Mouse (Mus musculus) thymus, postnatal 4 days (tissue): ENCODE results near the gene Pnpt1.

Experiments
- DNase-seq: peaks from one replicate; pipeline ENCODE4 v3.0.0; 2021

Pnpt1 gene

DNA sequence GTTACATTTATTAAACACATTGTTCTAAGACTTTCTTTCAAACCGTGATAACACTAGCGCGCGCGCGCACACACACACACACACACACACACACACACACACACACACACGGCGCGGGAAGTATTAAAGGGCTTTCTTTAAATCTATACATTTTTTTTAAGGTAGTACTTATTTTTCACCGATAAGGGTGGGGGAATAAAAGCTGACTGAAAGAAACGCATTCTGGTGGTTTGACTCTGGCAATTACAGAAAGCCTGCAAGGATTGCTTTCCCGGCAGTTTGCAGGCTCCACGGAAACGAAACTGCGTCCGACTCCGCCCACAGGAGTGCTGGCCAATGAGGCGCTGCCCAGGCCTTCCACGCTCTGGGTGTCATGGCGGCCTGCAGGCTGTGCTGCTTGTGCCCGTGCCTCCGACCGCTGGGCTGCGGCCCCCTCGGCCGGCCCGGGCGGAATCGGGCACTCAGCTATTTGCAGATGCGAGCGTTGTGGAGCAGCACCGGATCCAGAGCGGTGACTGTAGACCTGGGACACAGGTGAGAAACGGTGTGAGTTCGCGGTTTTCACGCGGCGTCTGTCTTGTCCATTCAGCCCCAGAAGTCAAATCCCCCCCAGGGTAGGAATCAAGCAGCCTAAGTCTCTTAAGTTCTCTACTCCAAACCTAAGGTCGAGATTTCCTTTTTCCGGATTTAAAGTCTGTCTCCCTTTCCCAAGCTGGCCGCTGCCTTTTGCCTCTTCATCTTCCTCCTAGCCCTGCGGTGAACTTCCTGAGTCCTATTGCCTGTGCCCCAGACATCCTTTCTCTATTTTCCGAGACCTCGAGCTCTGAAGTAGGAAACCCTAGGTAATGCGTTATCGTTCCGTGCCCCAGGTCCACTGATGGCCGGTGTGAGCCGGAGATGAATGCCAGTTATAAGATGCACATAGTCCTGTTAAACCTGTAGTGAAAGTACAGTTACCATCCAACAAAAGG lies at the start of gene Pnpt1:
Pnpt1 (plus strand) TSS at position 360 of the 971 bp plus-strand sequence.
- peak; percentile 89 for DNase-seq

DNA sequence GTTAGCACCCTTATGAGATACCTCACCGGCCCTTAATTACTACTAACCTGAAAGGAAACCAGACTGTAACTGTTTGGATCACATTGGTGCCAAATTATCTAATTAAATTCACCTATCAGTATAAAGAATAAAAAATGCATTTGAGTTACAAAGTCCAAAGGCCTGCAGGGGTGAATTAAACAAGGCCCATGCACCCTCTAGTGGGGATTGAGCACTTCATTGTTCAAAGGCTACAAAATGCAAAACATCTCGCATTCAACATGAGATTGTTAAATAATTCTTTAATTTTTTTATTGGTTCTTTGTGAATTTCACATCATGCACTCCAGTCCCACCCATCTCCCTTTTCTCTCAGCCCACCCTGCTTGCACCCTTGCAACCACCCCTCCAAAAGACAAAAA lies 38.1 kb upstream of the Pnpt1 start:
- DNase-seq: no peak

DNA sequence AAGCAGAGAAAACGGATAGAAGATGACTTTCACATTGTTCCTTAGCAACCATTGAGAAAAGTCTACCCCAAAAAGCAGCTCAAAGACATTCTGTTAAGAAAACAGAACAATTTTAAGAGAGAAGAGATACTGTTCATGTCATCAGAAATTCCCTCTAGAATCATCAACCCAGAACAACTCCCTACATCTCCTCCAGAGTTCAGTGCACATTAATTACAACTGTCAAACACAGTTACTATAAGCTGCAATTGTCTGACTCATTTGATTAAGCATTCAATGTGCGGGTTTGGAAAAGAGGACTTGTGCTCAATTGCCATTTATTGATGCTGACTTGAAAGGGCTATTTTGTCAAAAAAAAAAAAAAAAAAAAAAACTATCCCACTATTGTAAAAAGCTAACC lies 31.6 kb upstream of the Pnpt1 start:
- DNase-seq: no peak

DNA sequence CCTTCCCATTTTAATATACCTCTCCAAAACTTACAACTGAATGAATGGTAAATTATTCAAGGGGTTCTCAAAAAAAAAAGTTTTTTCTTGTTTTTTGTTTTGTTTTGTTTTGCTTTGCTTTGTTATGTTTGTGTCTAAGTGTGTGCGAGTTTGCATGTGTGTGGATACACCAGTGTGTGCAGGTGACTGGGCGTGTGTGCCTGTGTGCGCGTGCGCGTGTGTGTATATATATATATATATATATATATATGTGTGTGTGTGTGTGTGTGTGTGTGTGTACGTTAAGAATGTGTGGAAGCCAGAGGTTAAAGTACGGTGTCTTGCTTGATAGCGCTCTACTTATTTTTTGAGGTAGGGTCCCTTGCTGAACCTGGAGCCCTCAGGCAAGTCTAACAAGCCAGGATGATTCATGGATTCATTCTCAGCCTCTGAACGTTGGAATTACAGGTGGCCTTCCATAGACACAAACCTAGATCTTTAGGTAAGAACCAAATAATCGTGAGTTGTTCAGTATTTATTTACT lies 621 bp upstream of the Pnpt1 start:
- DNase-seq: peak; percentile 17

DNA sequence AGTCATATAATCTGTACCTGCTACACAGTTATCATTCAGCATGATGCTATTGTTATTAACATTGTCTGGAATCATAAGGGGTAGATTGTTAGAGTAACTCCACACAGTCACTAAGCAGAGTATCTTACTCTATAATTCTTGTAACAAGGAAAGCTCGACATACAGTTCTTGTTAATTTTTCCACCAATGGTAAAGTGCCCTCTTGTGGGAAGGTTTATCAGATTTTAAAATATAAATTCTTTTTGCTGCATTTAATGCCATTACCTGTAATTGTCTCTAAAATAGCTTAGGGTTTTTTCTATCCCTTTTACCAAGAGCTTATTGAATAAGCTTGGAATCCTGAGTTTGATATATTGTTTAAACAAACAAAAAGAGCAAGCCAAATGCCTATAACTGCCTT lies 10.1 kb downstream of the Pnpt1 start:
- DNase-seq: no peak

DNA sequence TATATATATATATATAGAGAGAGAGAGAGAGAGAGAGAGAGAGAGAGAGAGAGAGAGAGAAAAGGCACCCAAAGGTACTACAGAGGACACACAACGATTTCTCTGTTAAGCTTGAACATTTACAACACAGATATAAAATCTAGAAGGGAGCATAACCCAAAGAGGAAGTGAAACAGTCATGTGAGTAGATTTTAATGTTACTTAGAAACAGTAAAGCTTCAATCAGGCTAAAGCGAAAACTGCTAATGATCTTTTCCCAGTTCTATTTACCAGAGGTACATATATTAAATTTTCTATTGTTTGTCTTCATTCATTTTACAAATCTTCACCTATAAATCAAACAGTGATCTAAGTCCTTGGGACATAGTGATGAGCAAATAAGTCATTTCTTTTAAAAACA lies 18.4 kb downstream of the Pnpt1 start:
- DNase-seq: no peak

DNA sequence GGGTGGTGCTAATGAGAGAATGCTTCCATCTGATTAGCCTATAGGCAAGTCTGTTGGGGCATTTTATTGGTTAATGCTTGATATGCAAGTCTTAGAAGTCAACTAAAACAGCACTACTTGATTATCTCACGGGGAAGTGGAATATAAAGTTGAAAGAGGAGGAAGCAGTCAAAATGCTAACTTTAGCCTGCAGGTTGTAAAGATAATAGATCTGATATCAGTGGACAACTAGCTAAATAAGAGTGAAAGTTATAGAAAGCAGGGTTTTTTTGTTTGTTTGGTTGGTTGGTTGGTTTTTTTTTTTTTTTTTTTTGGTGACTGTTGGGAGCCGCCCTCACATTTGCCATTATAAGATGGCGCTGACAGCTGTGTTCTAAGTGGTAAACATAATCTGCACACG lies 33.0 kb downstream of the Pnpt1 start:
- DNase-seq: no peak

DNA sequence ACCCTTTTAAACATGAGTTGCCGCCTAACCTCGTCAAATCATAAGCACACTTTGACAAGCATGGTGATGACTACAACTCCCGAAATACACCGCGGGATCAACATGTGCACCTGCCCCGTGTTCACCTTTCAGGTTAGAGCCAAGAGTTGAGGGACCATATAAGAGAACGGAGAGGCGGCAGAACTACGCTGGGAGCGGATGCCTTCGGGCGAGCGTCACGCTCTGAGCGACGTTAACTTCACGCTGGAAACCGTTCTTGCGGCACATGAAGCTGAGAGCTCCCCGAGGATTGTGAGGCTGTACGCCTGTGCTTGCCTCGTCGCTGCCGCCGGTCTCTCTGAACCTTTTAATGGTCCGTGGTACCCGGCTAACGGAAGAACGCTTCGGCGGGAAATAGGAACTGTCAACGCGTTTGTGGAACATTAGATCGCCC lies 41.4 kb downstream of the Pnpt1 start:
- DNase-seq: peak; percentile 66

DNA sequence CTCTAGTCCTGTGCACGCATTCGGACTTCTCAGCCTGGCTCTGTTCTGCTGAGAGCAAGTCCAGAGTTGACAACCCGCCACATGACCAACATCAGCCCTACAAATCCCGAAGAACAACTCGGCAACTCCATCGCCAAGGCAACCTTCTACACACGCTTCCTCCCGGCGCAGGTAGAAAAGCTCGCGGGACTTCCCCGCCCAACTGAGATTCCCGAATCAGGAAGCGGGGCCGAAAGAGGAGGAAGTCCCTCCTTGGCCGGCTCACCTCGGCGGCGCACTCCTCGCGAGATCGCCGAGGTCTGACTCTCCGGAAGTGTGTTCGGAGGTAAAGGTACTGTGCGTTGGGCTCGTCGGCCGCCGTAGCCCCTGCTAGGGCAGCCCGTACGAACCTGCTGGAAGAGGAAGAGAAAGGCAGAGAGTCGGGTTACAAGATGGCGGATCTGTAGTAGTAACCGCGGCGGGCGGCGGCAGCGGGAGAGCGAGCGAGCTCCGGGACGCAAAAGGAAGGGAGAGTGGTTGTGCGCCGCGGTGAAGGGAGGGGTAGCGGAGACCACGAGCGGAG lies 42.1 kb downstream of the Pnpt1 start, which contains the start of gene Ppp4r3b:
Ppp4r3b (plus strand) TSS at position 328 of the 562 bp plus-strand sequence.
- DNase-seq: peak; percentile 95

DNA sequence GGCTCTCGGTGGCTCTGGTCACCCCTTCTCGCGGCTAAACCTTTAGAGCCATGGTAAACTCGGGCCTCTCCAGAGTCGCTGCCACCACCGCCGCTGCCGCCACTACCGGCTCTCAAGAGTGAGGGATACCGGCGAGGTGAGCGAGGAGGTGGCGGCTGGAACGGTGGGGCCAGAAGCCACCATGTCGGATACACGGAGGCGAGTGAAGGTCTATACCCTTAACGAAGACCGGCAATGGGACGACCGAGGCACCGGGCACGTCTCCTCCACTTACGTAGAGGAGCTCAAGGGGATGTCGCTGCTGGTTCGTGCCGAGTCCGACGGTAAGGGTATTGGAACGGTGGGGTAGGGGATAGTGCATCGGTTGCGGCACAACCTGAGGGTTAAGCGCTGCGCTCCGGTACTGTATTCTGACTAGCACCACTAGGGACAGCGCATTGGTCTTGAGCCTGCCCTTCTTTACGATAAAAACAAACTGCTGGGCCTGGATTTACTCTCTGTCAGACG lies 42.6 kb downstream of the Pnpt1 start:
- peak; percentile 70 for DNase-seq

DNA sequence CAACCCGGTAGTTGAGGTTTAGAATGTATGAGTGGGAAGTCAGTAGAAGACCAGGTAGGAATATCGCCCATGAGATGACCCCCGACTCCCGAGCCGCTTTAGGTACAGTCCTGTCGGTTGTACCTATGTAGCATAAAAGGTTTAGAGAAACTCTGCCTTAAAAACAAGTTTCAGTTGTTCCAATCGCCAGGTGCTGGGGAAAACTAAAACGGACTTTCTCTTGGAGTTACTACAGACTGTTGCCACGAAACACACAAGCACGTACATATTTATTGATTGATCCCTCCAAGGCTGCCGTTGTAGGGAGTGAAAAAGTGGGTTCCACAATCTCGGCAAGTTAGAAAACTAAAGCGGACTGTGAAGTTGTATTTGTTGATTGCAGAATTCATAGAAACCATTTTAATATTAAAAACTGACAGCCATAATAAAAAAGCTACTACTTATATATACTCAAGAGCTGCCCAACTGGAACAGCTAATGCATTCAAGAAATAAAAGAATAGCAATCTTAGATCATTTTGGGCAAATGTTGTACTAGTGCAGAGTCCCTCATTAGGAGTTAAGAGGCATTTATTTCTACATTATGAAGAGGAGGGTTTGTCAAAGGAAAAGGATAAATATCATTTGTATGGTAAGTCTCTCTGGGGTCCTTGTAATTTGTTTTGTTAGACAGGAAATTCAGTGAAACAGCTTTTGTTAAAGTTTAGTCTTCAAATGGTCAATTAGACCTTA lies 43.3 kb downstream of the Pnpt1 start:
- no peak for DNase-seq

DNA sequence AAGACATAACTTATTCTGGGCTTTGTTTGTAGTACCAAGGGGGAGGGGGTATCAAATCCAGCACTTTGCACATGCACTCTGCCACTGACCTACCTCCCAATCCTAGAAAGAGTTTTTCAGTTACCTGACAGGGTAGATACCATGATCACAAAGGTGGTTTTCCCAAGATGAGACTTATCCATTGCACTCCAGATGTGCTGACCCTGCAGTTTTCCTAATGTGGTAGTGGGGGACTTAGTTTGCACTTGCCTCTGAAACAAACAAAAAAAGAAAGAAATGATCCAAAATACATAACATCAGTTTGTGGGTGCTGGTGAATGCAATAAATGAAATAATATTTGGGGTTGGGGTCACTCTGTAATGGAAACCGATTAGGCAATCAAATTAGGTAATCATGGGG lies 48.8 kb downstream of the Pnpt1 start:
- DNase-seq: no peak

DNA sequence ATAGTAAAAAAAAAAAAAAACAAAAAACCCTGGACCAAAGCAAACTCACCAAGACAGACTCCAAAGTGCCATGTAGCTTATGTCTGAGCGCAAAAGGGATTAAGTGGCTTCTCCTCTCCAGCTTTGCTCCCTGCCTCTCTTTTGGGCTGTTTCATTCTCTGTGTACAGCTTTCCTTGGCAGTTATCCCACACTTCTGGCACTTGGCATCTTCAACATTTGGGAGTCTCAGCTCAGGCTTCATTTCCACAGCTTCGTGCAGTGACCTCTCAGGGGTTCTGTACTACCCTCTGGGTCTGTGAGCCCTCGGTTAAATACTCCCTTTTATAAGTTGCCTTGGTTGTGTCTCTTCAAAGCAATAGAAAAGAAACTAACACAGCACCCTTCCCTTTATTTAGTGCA lies 50.1 kb downstream of the Pnpt1 start:
- DNase-seq: no peak

DNA sequence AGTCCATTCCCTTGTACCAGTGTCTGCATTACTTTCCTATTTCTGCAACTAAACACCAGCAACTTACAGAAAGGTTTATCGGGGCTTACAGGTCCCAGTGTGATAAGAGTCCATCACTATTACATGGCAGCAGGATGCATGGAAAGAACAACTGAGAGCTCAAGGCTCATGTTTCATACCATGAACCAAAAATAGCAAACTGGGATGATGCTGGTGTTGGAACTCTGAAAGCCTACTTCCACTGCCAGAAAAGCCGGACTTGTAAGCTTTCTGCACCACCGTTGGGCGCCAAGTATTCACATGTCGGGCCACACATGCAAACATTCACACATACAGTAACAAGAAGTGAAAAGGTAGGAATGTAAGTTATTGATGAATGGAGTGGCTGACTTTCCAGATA lies 51.2 kb downstream of the Pnpt1 start:
- DNase-seq: no peak

DNA sequence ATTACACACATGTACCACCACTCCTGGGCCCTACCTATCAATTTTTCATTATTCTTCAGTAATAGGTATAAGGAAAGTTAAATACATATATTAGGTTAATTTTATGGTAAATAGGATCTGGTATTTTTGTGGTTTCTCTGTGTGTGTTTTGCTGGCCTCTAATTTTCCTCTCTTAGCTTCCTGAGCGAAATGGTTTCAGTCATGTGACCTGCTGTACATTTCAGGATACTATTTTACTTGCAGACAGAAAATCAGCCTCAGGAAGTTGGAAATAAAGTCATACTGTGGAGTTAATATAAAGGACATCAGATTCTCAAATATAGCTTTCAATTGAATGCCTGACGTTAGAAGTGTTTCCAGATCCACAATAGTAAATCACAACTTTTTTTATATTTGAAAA lies 58.4 kb downstream of the Pnpt1 start:
- DNase-seq: no peak

DNA sequence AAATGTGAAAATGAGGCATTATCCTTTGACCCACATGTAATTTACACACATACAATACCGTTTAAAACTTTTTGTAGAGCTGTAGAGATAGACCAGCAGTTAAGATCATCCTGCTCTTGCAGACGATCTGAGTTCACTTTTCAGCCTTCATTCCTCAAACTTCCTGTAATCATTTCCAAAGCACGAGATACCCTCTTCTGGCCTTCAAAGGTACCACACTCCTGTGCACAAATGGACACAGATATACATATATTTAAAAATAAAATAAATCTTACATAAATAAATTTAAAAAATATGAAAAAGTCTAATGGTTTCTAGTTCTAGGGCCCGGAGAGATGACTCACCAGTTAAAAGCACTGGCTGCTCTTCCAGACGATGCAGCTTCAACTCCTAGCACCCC lies 73.1 kb downstream of the Pnpt1 start:
- no peak for DNase-seq

DNA sequence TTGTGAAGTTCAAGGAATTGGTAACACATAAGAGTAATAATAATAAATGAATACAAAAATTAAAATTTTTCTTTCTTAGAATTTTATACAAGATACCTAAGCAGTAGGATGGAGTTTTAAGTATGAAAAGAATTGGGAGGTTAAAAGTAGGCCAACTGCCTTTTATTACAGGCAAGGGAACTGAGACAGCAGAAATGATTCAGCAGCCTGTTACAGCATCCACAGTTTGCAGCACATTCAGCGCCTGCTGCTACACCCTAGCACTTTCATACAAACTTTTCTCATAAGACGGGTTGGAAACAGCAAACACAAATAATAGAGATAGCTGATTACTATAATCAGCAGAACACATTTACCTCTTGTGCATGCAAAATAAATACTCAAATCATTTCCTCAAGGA lies 79.2 kb downstream of the Pnpt1 start:
- DNase-seq: no peak
